Mouse (Mus musculus): ENCODE measurements around the gene Mapkapk3.

The Mapkapk3 gene

GRCm38 (mm10) chr9:107289211-107290076 is at the start of gene Mapkapk3:
Gene Mapkapk3 (minus strand): TSS chr9:107289877.
- peak; percentile 95 for DNase-seq (ENCODE audit: low read depth, low spot score)

DNA sequence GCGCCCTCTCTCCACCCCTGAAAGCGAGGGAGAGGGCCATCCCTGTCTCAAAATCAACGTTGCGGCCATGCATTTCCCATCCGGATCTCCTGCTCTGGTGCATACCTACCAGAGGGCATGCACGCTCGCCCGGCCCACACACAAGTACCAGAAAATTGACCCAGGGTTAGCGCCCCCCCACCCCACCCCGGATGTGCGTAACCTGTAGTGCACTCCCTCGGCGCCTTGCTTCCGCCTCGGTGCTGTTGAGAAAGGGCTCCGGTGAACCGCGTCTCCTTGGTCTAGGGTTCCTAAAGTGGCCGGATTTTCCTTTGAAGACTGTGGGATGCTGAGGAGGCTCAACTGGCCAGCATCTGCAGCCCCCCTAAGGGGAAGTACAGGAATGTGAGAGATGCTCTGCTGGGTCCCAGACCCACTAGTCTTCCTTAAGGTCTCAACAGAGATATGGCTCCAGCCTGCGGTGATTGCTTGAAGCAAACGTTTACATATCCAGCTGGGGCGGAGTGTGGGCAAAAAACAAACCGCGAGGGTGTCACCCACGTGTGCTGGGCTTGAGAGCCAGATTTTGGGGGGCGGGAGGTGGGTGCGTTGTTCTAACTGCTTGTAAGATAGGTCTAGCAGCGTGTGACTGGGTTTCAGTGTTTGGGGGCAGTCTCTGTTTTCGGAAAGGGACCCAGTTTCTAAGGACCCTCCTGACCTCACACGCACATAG is 48.7 kb upstream of the Mapkapk3 start, which contains the start of gene Hemk1:
Hemk1 (minus strand) TSS at position 179 of the 712 bp plus-strand sequence.
- peak; percentile 82 for DNase-seq (ENCODE audit: low read depth, low spot score)

- DNase-seq (ENCODE audit: low read depth, low spot score): no peak
Measured at GRCm38 (mm10) chr9:107336386-107336785, 46.7 kb upstream of the Mapkapk3 start.

- DNase-seq (ENCODE audit: low read depth, low spot score): peak; percentile 66
Measured at GRCm38 (mm10) chr9:107335909-107336308, 46.2 kb upstream of the Mapkapk3 start.

DNA sequence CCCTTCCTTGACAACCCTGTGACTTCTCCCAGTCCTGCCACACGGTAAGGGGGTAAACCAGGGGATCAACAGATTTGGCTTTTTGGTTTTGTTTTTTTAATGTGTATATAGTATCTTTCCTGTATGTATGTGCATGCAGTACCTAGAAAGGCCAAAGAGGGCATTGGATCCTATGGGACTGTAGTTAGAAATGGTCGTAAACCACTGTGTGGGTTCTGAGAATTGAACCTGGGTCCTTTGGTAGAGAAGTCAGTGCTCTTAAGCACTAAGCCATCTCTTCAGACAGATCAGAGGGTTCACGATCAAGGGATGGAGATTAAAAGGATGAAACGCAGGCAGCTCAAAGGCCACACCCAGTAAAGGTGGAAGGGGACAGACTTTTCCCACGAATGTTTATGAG is 45.4 kb upstream of the Mapkapk3 start:
- no peak for DNase-seq (ENCODE audit: low read depth, low spot score)

GRCm38 (mm10) chr9:107334356-107334755 is 44.7 kb upstream of the Mapkapk3 start:
- DNase-seq (ENCODE audit: low read depth, low spot score): no peak

- no peak for DNase-seq (ENCODE audit: low read depth, low spot score)
Measured at GRCm38 (mm10) chr9:107333686-107334085, 44.0 kb upstream of the Mapkapk3 start.

GRCm38 (mm10) chr9:107330791-107331190 is 41.1 kb upstream of the Mapkapk3 start:
- no peak for DNase-seq (ENCODE audit: low read depth, low spot score)

GRCm38 (mm10) chr9:107327879-107328620 is 38.4 kb upstream of the Mapkapk3 start:
- DNase-seq (ENCODE audit: low read depth, low spot score): no peak

- peak; percentile 81 for DNase-seq (ENCODE audit: low read depth, low spot score)
Measured at GRCm38 (mm10) chr9:107325904-107326303, 36.2 kb upstream of the Mapkapk3 start.

DNA sequence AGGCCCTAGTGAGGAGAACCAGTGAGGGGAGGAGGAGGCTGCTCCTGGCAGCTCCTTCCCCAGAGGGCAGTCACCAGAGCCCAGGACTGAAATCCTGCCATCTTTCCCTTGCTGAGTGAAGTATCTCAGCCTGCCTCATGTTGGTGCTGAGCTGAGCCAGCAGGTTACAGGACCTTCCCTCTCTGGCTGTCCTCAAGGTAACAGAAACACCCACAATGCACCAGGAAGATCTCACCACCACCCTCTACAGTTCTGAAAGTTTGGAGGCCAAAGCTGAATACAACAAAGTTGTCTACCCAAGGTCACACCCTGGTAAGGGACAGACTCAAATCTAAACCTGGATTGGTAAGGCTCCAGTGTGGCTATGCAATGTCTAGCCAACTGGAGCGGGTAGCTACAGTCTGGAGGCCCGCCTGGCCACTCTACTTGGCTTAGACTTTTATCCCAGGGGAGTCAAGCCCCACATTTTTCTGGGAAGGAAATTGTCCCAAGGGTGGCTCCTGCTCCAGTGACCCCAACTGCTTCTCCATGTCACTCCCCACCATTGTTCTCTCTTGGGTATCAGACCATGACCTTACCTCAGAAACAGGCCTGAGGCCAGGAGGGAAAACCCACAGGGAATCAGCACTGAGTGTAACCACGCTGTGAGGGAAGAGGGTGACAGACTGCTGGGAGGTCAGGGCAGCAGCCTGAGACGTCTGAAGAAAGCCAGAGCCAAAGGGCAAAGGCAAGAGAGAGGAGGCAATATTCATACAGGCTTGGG is 35.3 kb upstream of the Mapkapk3 start:
- peak; percentile 81 for DNase-seq (ENCODE audit: low read depth, low spot score)

DNA sequence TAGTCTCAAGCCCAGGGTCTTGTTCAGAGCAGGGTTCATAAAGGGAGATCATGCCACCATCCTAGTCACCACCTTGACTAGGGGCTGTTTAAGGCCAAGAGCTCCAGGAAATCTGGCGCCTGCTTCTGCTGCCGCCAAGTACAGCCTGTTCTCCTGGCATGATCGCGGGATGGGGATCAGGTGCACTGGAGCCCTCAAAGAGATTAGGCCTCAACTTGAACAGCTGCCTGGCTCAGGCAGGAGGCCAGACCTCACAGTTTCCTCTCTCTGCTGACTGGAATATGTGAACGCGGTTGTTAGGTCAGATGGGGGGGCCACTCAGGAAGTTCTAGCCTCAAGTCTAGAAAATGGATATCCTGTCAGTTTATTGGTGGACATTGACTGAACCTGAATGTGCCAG is 33.9 kb upstream of the Mapkapk3 start:
- peak; percentile 96 for DNase-seq (ENCODE audit: low read depth, low spot score)

DNA sequence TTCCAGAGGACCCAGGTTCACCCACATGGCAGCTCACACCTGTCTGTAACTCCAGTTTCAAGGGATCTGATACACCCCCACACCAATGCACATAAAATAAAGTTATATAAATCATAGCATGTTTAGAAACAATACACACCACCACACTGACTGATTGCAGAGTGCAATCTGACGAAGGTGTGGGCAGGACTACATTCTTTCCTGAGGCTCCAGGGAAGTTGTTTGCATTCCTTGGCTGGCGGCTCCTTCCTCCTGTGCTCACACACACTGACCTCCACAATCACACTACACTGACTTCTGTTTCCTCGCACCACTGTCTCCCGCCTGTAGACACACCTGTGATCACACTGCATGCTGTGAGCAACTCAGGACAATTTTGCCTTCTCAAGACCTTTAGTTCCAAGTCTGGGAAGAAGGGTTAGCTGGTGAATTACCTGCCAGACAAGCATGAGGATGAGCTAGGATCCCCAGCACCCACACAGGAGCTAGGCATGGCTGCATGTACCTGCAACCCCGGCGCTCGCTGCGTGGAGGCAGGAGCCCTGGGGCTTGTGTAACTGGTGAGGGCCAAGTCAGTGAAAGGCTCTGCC is 32.9 kb upstream of the Mapkapk3 start:
- no peak for DNase-seq (ENCODE audit: low read depth, low spot score)

DNA sequence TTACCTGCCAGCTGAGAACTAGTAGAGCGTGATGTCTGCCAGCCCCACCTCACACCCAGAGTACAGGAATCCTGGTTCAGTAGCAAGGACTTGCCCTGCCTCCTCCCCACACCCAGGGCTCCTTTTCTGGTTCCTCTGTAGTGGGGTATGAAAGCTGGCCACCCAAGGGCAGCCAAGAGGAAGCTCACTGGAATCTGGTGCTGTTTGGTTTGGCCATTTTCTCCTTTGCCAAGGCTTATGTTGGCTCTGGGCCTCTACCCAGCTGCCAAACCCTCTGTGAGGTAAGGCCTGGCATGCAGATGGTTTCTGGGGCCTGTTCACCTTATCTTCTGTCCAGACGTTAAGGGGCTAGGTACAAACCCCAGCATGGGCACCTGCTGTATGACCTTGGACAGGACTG is 26.1 kb upstream of the Mapkapk3 start:
- no peak for DNase-seq (ENCODE audit: low read depth, low spot score)

DNA sequence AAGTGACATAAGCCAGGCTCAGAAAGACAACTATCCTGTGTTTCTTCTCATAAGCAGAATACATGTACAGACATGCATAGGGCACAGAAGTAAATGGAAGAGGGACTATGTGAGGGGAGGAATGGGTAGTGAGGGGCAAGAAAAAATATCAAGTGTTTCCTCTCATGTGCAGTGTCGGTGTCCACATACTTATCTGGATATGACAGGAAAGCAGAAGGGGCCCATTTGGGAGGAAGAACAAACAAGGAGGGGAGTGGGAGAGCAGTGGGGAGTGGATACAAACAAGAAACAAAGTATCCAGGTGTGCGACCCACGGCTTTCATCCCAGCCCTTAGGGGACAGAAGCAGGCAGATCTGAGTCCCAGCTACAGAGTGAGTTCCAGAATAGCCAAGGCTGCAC is 24.2 kb upstream of the Mapkapk3 start:
- no peak for DNase-seq (ENCODE audit: low read depth, low spot score)

GRCm38 (mm10) chr9:107312811-107313584 is 23.3 kb upstream of the Mapkapk3 start:
- peak; percentile 69 for DNase-seq (ENCODE audit: low read depth, low spot score)

- DNase-seq (ENCODE audit: low read depth, low spot score): no peak
Measured at GRCm38 (mm10) chr9:107309600-107309999, 19.9 kb upstream of the Mapkapk3 start.

DNA sequence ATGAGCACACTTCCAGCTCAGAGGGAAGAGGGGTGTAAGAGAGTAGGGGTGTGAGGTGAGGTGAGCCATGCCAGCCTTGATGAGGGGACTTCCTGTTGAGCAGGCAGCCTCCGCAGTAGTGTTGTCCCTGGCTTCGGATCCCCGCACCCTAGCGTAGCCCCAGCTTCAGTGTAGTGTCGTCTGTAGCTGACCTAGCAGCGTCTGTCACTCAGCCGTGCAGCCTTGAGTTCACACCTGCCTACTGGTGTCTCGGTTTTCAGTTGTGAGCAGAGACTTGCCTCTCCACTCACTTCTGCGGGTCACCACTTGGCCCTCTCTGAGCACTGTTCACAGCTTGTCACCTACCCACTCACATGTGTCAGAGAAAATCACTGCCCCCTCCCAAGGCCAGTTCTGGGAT is 19.5 kb upstream of the Mapkapk3 start:
- peak; percentile 63 for DNase-seq (ENCODE audit: low read depth, low spot score)

GRCm38 (mm10) chr9:107308346-107309000 is 18.8 kb upstream of the Mapkapk3 start:
- peak; percentile 86 for DNase-seq (ENCODE audit: low read depth, low spot score)

- peak; percentile 95 for DNase-seq (ENCODE audit: low read depth, low spot score)
Measured at GRCm38 (mm10) chr9:107307886-107308285, 18.2 kb upstream of the Mapkapk3 start.
